Mouse (Mus musculus) stomach, postnatal 0 days (tissue): ENCODE data around the gene Lmf2. TPM values are rescaled to one million over a fixed set of nuclear protein-coding genes. Genes with fewer than 3 reads are reported as not detected.
A peak's percentile ranks its signal among the peaks of the same experiment; 100 is the strongest.

Experiments used
- ATAC-seq: fragments of 200-750 bp; cut with Nextera tagmentation; 2 replicates; pipeline ENCODE4 v1.8.0; 2017; ENCODE audit not compliant: low FRiP score, low TSS enrichment
- DNase-seq: peaks from one replicate; pipeline ENCODE4 v3.0.0-alpha.2; 2016; ENCODE audit warnings: low spot score
- H3K27ac ChIP-seq: fragments of 300-500 bp; sonication (generic); replicated peaks from 2 replicates; pipeline ENCODE4 v1.5.1; 2014; ENCODE audit warnings: mild to moderate bottlenecking, control low read depth
- H3K27me3 ChIP-seq: fragments of 300-500 bp; sonication (generic); 2 replicates; pipeline ENCODE4 v1.6.1; 2014; ENCODE audit warnings: low read length; ENCODE audit not compliant: control insufficient read depth, insufficient read depth
- H3K36me3 ChIP-seq: fragments of 300-500 bp; sonication (generic); 2 replicates; pipeline ENCODE4 v1.6.1; 2014; ENCODE audit warnings: low read length, mixed read lengths; ENCODE audit not compliant: control insufficient read depth, insufficient read depth
- H3K4me1 ChIP-seq: fragments of 300-500 bp; sonication (generic); replicated peaks from 2 replicates; pipeline ENCODE4 v1.6.1; 2014; ENCODE audit warnings: antibody characterized with exemption; ENCODE audit not compliant: control insufficient read depth, insufficient read depth
- H3K4me2 ChIP-seq: fragments of 300-500 bp; sonication (generic); replicated peaks from 2 replicates; pipeline ENCODE4 v1.6.1; 2014; ENCODE audit warnings: low read depth, mild to moderate bottlenecking, control low read depth, moderate library complexity
- H3K4me3 ChIP-seq: fragments of 300-500 bp; sonication (generic); 2 replicates; pipeline ENCODE4 v1.5.1; 2014; ENCODE audit warnings: low read depth, low read length, control low read depth
- H3K9ac ChIP-seq: fragments of 300-500 bp; sonication (generic); 2 replicates; pipeline ENCODE4 v1.6.1; 2014; ENCODE audit warnings: mild to moderate bottlenecking, low read length, control low read depth, mixed read lengths
- H3K9me3 ChIP-seq: fragments of 300-500 bp; sonication (generic); 2 replicates; pipeline ENCODE4 v1.6.1; 2016; ENCODE audit warnings: low read length; ENCODE audit not compliant: control insufficient read depth
- CTCF ChIP-seq: IDR thresholded peaks from 2 replicates; pipeline ENCODE4 v1.5.1; 2016; ENCODE audit warnings: antibody characterized with exemption, low read depth, mild to moderate bottlenecking, moderate library complexity
- EP300 ChIP-seq: optimal IDR thresholded peaks from 2 replicates; pipeline ENCODE3; 2016; ENCODE audit warnings: antibody characterized with exemption
- WGBS: fragments of 180-500 bp; shearing (Covaris S2); extraction: QIAGEN DNeasy Blood & Tissue Kit; methylation state at CpG from one replicate; pipeline ENCODE4 v1.1.7; 2014; 5-methylcytosine and 5-hydroxymethylcytosine counted together
- polyA plus RNA-seq: library from polyadenylated mRNA; unstranded; fragments of >200 nt; fragmentation: Nextera tagmentation; extraction: Ambion mirVana; gene quantifications from 2 replicates; pipeline ENCODE4 v1.2.1, GENCODE M21; 2015

The Lmf2 gene
- 24.3 and 24.4 TPM in 2 replicates for polyA plus RNA-seq

DNA sequence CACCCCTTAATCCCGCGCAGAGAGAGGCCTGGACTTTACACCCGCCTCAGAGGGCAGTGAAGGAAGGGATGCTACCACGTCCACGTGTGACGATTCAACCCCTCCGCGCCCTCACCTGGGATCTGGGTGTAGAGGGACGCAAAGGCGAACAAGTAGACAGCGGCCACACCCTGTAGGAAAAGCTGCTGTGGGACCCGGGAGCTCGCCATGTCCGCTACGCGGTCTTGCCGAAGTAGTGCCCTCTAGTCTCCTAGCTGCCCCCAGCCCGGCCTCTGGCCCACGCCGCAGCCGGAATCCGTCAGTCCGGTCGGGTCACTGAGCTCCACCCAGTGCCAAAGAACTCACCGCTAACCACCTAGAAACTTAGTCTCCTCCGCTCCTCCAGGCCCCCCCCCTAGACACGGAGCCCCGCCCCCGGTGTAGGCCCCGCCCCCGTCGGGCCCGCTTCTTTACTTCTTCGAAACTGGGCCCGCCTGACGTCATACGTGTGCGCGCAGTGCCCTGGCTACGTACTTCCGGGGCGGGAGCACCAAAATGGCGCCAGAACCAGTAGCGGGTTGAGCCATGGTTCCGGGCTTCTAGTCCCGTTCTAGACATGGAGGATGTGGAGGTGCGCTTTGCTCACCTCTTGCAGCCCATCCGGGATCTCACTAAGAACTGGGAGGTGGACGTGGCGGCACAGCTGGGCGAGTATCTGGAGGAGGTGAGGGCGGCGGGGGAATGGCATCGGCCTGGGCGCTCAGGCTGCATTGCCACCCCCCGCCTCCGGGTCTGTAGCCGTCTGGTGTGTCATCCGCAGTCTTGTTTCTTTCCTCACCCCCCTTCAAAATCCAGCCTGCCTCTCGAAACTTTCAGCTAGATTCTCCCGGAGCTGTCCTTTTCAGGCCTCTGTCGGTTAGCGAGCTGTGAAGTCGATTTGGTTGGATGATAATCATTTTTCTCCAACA is at the start of gene Lmf2, which contains the start of gene Ncaph2:
Lmf2 (minus strand) TSS at position 419 of the 947 bp plus-strand sequence.
Ncaph2 (plus strand) TSS at position 479 of the 947 bp plus-strand sequence.
- TF ChIP-seq EP300: no peak
- no peak; the same call in 1 of the 2 replicates for TF ChIP-seq CTCF
- no peaks in the 10 kb centered on the region for H3K27me3 ChIP-seq
- no peaks in the 10 kb centered on the region for H3K9me3 ChIP-seq
- peak within 1 kb of the TSS; percentile 58 for H3K4me2 ChIP-seq
- peak within 1 kb of the TSS; percentile 76 for H3K4me3 ChIP-seq
- peaks cover 22% of the 10 kb centered on the region for H3K36me3 ChIP-seq
- DNase-seq (peak; percentile 97), ATAC-seq (peak; percentile 93)
- peaks cover 2% of the 10 kb centered on the region; the same call in 1 of the 2 replicates for H3K4me1 ChIP-seq
- peak within 1 kb of the TSS; percentile 93 for H3K27ac ChIP-seq
- H3K9ac ChIP-seq: peak within 1 kb of the TSS; percentile 88
- WGBS: under 1% methylated on average over 62 of the region's 64 CpGs

- DNase-seq (no peak), ATAC-seq (no peak)
- Histone ChIP-seq H3K4me1 (no peaks in the 10 kb centered on the region), H3K4me3 (no peak overlapping the region), H3K4me2 (no peak overlapping the region), H3K9ac (no peak overlapping the region), H3K27me3 (no peaks in the 10 kb centered on the region), H3K36me3 (no peaks in the 10 kb centered on the region), H3K27ac (no peak overlapping the region), H3K9me3 (peaks cover 3% of the 10 kb centered on the region; the same call in 1 of the 2 replicates)
- no peak for TF ChIP-seq CTCF
- TF ChIP-seq EP300: no peak
- WGBS: 78% methylated on average over 10 of the region's 10 CpGs
Observed at GRCm38 (mm10) chr15:89404831-89405623, 49.6 kb upstream of the Lmf2 start.

DNA sequence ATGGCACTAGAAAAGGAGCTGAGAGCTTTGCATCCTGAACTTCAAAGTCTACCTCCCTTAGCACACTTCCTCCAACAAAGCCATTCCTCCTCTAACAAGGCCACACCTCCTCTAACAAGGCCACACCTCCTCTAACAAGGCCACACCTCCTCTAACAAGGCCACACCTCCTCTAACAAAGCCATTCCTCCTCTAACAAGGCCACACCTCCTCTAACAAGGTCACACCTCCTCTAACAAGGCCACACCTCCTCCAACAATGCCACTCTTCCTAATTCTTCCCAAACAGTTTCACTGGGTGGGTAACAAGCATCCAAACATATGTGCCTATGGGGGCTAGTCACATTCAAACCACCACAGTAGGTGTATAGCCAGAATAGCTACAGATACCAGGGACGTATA is 47.0 kb upstream of the Lmf2 start:
- Histone ChIP-seq H3K9ac (no peak overlapping the region), H3K4me3 (no peak overlapping the region), H3K9me3 (no peaks in the 10 kb centered on the region), H3K27me3 (no peaks in the 10 kb centered on the region), H3K4me1 (no peaks in the 10 kb centered on the region), H3K4me2 (no peak overlapping the region), H3K36me3 (no peaks in the 10 kb centered on the region), H3K27ac (no peak overlapping the region)
- no peak for TF ChIP-seq EP300
- no peak for TF ChIP-seq CTCF
- WGBS: 83% methylated on average over 1 of the region's 1 CpGs
- no peak for ATAC-seq
- no peak for DNase-seq

- Histone ChIP-seq H3K4me2 (no peak overlapping the region), H3K27ac (no peak overlapping the region), H3K4me1 (no peaks in the 10 kb centered on the region), H3K4me3 (no peak overlapping the region), H3K9ac (no peak overlapping the region), H3K9me3 (no peaks in the 10 kb centered on the region), H3K27me3 (no peaks in the 10 kb centered on the region), H3K36me3 (no peaks in the 10 kb centered on the region)
- DNase-seq (no peak), ATAC-seq (no peak)
- no peak for TF ChIP-seq EP300
- TF ChIP-seq CTCF: no peak
- 33% methylated on average over 1 of the region's 1 CpGs for WGBS
Observed at GRCm38 (mm10) chr15:89399716-89400115, 44.3 kb upstream of the Lmf2 start.

DNA sequence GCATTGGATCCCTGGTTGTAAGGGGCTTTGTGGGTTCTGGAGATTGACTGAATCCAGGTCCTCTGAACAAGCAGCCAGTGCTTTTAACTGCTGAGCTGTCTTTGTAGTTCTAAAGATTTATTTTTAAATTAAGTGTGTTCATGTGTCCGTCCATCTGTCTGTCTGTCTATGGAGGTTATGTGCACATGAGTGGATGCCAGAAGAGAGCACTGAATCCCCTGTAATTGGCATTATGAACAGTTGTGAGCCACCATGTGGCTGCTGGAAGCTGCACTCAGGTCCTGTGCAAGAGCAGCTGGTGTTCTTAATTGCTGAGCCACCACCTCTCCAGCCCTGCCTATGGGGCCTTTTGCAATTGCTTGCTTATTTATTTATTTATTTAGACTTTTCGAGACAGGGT is 42.7 kb upstream of the Lmf2 start:
- WGBS: 81% methylated on average over 2 of the region's 2 CpGs
- Histone ChIP-seq H3K4me2 (no peak overlapping the region), H3K4me1 (no peaks in the 10 kb centered on the region), H3K27me3 (no peaks in the 10 kb centered on the region), H3K27ac (no peak overlapping the region), H3K4me3 (no peak overlapping the region), H3K36me3 (no peaks in the 10 kb centered on the region), H3K9ac (no peak overlapping the region), H3K9me3 (no peaks in the 10 kb centered on the region)
- TF ChIP-seq EP300 (no peak), CTCF (no peak)
- DNase-seq (no peak), ATAC-seq (no peak)
